Mouse (Mus musculus): ENCODE data around the gene Map4k2.
A peak's percentile ranks its signal among the peaks of the same experiment; 100 is the strongest.

The Map4k2 gene

DNA sequence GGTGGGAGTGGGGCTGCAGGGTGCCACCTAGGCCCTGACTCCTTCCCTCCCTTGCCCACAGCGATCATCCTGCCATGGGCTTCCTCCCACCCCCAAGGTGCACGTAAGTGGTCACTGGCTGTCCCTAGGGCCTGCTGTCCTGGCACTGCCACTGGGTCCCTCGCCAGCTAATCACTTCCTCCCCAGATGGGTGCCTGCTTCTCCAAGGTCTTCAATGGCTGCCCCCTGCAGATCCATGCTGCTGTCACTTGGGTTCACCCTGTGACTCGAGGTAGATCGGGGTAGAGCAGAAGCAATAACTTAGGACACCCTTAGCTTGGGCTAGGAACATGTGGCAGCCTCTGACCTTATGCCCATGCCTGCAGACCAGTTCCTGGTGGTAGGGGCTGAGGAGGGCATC is 5.1 kb downstream of the Map4k2 start:
- ATAC-seq (ENCODE audit: low TSS enrichment), result no peak

DNA sequence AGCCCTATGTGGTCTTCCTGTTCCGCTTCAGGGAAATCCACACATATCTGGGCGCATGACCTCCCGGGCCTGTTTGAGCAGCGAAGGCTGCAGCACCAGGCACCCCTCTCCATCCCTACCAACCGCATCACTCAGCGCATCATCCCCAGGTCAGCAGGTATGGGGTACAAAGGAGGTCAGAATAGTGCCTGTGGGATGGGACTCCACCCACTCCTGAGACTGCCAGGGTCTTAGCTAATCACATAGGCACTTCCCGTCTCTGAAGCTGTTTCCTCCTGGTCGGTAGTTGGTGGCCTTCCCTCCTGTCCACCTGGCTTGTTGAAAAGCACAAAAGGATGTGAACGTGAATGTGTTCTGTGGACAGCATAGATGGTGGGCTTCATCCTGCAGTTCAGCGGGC is 5.7 kb downstream of the Map4k2 start:
- no peak for ATAC-seq (ENCODE audit: low TSS enrichment)

DNA sequence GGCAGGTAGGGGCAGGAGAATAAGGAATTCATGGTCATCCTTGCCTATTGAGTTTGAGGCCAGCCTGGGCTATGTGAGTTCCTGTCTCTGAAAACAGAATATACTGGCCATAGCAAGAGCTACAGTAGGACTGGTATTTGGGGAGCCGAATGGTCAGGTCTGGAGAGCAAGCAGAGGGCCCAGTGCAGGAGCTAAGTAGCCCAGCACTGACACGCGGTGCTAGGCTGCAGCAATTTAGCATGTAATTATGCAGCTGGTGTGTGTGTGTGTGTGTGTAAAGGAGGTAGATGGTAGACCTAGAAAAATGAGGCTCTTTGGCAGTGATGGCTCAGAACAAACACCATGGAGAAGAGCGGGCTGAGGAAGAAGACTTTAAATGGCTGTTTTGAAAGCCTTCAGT is 6.7 kb downstream of the Map4k2 start:
- no peak for ATAC-seq (ENCODE audit: low TSS enrichment)

DNA sequence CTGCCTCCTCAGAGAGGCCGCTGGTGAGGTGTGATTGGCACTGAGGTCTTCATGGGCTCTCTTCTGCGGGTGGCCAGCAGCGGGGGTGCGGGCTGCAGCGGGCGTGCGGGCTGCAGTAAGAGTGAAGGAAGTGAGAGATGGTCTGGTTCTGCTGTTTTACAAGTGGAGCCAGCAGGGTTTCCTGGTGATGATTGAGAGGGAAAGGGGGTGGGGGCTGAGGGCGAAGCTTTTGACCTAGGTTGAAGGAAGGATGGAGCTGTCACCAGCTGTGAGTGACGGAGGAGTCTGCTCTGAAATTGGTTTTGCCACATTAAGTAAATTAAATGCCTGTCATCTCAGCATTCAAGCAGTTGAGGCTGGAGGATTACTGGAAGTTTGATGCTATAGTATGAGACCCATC is 7.8 kb downstream of the Map4k2 start:
- no peak for ATAC-seq (ENCODE audit: low TSS enrichment)

DNA sequence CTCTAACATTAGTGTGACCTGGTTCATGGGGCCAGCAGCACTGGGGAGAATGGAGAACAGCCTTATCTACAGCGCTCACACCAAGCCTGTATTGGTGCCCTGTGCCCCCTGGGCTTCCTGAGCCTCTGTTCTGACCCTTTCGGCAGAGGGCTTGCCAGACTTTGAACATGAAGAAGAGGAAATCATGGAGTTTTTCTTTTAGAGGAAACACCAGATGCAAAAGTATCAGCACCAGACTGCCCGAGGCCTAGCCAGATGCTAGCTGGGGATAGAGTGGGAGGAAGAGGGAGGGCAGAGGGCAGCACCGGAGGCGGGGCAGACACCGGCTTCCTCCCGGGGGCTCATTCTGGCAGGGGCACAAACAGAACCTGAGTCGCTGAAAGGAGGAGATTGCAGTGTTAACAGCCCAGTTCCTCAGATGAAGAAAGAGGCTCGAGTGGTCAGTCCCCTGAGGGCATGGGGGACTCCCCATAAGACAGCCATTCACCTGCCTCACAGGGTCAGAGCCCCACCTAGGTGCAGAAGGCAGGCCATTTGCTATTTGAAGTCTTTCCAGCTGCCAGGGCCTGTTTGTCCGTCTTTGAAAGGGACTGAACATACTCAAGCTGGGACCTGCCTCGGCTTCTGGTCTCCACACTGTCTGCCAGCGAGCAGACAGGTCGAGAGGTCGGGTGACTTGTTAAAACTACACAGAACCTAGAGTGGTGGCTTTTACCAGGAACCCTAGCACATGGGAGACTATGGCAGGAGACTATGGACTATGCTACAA is 8.5 kb downstream of the Map4k2 start:
- ATAC-seq (ENCODE audit: low TSS enrichment), result no peak

DNA sequence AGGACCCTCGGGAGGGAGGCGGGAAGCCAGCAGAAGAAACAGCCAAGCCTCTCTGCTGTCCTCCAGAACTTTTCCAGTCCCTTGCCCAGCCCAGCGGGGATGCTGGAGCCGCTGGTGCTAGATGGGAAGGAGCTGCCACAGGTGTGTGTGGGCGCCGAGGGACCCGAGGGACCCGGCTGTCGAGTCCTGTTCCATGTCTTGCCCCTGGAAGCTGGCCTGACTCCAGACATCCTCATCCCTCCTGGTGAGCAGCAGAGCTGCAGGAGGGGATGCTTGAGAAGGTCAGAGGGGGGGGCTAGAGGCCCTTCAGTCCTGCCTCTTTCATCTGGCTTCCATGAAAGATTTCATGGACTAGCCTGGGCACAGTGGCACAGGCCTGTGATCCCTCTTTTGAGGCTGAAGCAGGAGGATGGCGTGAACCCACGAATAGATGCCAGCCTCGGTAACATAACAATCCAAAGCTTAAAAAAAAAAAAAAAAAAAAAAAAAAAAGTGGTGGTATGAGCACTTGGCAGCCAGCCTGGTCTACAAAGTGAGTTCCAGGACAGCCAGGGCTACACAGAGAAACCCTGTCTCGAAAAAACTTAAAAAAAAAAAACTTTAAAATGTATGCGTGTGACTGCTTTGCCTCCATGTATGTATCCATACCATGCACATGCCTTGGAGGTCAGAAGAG is 10.6 kb downstream of the Map4k2 start:
- no peak for ATAC-seq (ENCODE audit: low TSS enrichment)

DNA sequence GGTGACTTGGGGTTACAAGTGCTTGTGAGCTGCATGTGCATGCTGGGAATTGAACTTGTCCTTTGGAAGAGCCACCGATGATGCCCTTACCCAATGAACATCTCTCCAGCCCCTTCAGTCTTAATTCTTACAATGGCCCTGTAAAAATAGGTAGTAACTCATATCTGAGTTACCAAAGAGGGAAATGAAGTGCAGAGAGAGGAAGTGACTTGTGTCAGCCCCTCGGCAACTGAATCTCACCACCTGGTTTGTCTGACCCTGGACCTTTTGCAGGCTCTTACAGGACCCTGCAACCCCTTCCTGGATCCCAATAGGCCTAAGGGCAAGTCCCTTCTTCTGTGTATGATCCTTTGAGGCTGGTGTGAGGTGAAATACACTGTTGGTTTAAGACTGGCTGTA is 11.2 kb downstream of the Map4k2 start:
- no peak for ATAC-seq (ENCODE audit: low TSS enrichment)

DNA sequence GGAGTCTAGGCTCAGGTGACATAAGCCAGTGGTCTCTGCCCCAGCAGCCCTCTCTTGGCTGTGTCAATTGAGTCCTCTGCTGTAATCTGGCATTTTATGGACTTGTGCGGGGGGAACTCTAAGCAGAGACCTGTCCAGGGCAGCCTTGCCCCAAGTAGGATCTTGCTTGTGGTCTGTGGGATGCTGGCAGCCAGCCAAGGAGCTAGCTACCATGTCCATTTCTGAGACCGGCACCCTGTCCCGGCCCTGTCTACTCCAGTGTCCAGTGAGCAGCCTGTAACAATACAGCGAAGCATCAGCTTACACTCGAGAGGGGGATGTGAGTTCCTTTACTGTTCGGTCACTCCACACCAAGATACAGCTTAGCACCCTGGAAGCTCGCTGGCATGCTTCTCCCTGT is 13.1 kb downstream of the Map4k2 start:
- ATAC-seq (ENCODE audit: low TSS enrichment), result no peak

DNA sequence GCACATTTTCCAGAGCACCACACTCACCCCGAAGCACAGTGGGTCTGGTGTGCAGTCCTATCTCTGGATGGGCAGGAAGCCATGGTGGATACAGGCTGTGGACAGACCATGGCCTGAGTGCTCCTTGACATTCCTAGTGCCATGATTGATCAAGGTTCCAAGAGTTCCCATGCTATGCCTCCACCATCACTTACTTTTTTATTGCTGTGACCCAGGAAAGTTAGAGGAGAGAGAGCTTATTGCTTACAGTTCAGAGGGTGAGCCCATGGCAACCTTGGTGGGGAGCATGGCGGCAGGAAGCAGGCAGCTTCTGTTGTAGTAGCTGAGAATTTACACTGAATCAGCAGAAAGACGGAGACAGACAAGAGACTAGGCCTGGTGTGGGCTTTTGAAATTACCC is 20.4 kb downstream of the Map4k2 start:
- no peak for ATAC-seq (ENCODE audit: low TSS enrichment)

DNA sequence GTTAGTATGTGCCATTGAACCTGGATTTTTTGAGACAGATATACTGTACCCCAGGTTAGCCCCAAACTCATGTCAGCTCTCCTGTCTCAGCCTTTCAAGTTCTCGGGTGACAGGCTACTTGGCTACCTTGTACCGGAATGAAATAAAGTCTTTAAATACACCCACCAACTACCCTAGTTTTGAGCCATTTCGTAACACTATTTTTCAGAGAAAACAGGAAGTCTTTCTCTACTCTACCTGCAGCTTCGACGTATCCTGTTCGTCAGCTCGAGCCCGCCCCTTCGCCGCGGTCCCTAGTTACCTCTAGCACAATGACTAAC is 22.1 kb downstream of the Map4k2 start:
- ATAC-seq (ENCODE audit: low TSS enrichment), result no peak

DNA sequence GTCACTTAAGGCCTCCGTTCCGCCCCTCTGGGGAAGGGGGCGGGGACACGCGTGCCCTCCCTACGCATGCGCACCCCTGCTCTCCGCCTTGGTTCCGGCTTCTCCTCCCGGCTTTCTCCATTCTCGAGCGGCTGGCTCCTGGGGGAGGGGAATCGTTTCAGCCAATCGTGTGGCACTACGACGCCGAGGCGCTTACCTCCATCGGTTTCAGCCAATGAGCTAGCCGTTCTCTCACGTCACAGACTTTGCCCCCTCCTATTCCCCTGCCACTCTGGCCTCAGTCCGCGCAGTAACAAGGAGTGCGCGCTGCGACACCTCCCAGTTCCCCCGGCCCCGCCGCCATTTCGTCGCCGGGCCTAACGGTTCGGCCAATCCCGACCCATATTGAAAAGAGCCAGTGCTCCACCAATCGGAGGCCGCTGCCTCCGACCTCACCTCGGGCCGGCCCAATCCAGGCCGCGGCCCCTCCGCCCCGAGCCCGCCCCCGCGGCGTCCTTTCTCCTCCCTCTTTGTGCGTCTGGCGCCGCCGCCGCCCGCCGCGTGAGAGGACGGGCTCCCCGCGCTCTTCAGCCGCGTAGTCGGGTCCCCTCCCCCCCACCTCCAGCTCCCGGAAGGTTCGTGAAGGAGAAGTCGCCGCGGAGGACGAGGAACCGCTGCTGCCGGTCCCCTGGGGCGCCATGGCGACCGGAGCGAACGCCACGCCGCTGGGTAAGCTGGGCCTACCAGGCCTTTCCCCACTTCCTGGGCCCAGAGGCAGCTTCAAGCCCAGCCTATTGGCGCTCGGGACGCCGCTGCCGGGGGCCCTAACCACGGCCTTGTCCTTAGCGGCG is 22.7 kb downstream of the Map4k2 start, which contains the start of gene Sf1:
Gene Sf1 (plus strand): TSS at position 280 of the 830 bp plus-strand sequence.
- ATAC-seq (ENCODE audit: low TSS enrichment), result peak; percentile 92

DNA sequence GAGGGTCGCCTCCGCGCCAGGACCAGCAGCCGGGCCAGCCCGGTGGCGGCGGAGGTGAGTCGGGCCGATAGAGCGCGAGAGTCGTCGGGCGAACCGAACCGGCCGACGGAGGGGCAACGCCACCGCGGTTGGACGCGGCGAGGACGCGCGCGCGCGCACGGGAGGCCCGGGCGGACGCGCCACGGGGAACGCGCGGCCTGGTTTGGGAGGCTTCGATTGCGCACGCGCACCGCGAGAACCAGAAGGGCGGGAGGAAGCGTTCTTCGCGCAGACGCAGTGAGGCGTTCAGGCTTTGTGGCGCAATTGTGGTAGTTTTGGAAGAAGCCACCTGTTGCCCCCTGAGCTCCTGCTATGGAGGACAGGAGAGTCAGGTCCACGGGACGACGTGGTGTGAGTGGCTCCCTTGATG is 23.4 kb downstream of the Map4k2 start:
- peak; percentile 29 for ATAC-seq (ENCODE audit: low TSS enrichment)

DNA sequence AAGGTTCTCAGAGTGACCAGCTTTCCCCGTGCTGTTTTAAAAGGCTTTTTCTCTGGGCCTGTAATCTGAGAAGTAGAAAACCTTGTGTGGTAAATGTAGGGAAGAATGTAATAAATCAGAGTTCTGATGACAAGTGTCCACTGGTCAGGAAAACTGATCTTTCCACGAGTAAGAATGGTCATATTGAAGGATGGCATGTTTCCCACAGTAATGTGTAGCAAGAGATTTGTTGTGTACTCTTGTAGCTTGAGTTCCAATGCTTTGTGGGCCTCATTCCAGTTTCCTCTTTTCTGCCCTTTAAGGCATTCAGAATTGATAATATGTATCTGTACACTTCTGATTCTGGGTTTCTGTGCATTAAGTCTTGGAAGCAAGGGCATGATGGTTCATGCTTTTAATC is 23.9 kb downstream of the Map4k2 start:
- ATAC-seq (ENCODE audit: low TSS enrichment), result no peak

DNA sequence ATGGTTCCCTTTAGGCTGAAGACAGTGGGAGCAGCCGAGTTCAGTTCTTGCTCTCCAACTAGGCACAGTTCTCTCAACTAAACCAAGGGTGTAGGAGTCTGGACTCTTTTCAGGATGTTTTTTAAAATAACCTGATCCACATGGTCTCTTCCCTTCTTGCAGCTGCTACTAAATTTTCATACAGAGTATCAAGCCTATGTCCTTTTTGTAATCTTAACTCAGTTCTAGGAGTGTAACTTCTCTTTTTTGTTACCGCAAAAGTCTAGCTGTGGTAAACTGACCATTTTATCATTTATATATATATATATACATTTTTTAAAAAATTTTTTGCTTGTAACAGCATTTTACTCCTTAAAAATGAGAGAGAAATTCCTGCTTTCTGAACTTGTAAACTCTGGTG is 29.2 kb downstream of the Map4k2 start:
- ATAC-seq (ENCODE audit: low TSS enrichment), result peak; percentile 57; the same call in 1 of the 2 replicates

DNA sequence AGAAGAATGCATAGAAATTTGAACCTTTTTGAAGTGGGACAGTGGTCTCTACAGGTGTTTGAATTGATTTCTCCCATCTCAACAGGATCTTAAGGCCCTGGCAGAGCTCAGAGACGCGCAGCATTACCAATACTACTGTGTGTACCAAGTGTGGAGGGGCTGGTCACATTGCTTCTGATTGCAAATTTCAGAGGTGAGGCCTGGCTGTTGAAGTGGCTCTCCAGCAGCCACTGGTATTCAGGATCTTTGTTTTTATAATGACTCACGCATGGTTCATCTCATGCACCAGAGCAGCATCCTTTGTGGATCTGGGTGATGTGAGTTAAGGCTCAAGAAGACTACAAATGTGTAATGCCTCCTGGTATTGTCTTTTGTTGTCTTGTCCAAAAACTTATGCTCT is 31.5 kb downstream of the Map4k2 start:
- ATAC-seq (ENCODE audit: low TSS enrichment), result no peak

DNA sequence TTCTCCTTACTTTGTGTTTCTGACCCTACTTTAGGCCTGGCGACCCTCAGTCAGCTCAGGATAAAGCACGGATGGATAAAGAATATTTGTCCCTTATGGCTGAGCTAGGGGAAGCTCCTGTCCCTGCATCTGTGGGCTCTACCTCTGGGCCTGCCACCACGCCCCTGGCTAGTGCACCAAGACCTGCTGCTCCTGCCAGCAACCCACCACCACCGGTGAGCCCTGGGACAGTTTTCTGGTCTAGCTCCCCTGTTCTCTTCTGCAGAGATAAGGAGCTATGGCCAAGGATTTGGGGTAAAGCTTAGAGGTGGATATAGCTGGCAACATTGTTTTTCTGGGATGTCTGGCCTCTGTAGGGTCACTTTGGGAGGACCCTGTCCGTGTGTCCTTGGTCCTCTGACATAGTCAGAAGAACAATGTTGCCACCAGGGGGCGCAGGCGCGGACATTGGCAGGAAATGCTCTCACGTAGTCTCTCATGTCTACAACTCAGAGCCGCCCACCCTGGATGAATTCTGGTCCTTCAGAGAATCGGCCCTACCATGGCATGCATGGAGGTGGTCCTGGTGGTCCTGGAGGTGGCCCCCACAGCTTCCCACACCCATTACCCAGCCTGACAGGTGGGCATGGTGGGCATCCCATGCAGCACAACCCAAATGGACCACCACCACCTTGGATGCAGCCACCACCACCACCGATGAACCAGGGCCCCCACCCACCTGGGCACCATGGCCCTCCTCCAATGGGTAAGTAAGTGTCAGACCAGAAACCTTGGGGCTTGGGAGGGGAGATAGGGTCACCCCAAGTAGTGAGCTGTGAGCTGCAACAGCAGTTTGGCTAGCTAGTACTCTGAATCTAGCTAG is 32.8 kb downstream of the Map4k2 start:
- ATAC-seq (ENCODE audit: low TSS enrichment), result no peak

DNA sequence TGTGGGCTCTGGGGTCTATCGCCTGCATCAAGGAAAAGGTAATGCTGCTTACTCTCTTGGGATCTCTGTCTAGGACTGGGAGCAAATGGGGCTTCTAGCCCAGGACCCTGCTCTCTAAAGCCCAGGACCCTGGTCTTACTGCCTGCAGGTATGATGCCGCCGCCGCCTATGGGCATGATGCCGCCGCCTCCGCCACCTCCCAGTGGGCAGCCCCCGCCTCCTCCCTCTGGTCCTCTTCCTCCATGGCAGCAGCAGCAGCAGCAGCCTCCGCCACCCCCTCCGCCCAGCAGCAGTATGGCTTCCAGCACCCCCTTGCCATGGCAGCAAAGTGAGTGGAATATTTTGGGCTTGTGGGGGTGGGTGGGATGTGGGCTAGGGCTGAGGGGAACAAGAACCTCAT is 33.6 kb downstream of the Map4k2 start:
- ATAC-seq (ENCODE audit: low TSS enrichment), result no peak

DNA sequence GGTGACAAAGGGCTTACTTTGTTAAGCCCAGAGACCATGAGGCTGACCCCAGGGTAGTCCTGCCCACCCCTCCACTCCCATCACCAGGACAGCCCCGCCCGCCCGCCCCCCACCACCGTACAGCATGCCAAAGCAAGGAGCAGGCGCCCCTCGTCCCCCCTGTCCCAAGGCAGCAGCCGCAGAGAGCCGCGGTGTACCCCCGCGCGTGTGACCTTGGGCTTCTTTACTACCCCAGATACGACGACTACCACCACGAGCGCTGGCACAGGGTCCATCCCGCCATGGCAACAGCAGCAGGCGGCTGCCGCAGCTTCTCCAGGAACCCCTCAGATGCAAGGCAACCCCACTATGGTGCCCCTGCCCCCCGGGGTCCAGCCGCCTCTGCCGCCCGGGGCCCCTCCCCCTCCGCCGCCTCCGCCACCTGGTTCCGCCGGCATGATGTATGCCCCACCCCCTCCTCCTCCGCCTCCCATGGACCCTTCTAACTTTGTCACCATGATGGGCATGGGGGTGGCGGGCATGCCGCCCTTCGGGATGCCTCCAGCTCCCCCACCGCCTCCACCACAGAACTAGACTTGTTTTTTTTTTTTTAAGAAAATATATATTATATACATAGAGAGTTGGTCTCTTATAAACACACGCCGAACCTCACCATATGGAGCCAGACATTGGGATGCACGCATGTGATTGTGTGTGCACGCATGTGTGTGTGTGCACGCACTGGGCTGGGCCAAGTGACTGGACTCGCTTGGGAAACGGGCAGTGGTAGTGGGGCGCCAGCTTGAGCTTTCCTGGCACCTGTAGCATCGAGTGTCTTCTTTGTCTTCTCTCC is 34.7 kb downstream of the Map4k2 start:
- no peak for ATAC-seq (ENCODE audit: low TSS enrichment)

DNA sequence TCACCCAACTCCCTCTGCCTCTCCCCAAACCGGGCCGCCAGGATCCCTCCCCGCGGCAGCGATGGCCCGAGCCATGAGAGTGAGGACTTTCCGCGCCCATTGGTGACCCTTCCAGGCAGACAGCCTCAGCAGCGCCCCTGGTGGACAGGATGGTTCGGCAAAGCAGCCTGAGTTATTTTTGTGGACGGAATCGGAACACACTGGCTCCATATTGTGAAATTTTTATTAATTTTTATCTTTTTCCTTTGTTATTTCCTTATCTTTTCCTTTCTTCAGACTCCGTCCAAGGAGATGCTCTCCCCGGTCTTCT is 35.3 kb downstream of the Map4k2 start:
- no peak for ATAC-seq (ENCODE audit: low TSS enrichment)

DNA sequence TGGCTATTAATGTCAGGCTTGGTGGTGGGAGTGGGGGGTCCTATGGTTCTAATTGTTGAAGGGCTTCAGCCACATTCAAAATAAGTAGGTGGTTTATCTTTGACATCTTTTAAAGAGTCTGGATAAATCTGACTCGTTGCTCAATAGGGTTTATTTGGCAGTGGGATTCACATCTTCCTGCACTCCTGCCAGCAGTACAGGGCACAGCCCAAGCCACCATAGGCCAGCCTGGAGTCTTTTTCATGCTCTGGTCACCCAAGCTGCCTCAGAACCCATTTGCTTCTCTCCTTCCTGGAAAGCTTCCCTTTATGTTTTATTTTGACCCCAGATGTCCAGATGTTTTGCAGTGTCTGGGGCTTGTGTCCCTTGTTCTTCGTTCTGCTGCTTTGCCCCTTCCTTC is 35.7 kb downstream of the Map4k2 start:
- ATAC-seq (ENCODE audit: low TSS enrichment), result no peak
